Mouse (Mus musculus): ENCODE measurements at regions not wholly inside any gene's neighbourhood (a gene's known extent, or its start where the extent isn't known, plus 50 kb on each side); places are given as distances from the start of the nearest gene placed in this dataset.
A peak's percentile ranks its signal among the peaks of the same experiment; 100 is the strongest.

DNA sequence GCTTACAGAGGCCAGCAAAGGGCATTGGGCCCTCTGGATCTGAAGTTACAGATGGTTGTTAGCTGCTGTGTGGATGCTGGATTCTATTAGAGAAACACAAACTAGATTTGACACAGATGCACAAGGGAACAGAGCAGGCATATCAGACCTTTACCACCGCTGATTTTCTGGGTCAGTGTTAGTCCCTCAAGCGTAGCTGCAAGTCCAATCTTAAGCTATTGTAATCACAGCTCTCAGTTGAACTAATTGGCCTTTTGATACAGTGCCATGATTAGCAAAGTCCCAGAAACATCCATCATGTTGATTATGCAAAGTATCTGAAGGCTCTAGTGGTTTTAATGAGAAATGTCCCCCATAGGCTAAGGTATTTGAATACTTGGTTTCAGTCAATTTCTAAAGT lies 54.2 kb upstream of the Plppr5 start:
- no peak for DNase-seq (ENCODE audit: low read depth, low spot score)

DNA sequence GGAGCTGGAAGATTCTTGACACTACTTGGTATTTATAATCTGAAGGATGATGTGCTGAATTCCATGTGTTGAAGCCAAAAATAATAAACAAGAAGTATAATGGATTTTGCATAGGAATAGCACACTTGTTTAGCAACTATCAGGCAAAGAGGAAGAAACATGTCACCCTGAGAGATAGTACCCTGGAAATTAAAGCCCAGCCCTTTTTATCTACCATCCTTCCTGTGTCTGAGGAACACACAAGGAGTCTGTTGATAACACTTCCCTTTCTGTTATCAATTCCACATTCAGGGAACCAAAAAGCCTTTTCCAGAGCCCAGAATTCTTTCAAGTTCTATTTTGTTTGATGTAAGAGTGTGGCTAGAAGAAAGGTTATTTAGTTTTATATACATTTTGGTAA lies 66.5 kb upstream of the Plppr5 start:
- DNase-seq (ENCODE audit: low read depth, low spot score) = no peak

DNA sequence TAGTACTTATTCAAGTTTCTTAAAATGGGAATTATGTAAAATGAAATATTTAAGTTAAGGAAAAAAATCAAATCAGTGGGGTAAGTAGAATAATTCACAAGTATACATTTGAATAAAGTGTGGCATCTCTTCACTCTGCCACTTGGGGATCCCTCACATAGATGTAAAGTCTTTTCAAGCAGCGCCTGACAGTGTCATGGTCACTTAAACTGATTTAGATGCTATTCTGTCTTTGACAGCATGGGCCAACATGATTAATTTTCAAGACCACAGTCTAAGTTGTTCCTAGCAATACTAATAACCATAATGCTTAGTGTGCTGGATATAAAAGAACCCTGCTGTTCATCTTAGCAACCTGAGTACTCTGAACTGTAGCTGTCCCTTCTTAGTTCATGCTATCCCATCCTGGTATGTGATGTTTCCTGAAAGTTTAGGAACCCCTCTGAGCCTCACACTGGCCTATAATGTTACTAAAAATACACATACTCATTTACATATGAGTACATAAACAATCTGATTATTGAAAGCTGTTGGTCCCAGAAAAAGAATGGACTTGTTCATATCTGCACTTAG lies 68.4 kb upstream of the Plppr5 start:
- no peak for DNase-seq (ENCODE audit: low read depth, low spot score)

DNA sequence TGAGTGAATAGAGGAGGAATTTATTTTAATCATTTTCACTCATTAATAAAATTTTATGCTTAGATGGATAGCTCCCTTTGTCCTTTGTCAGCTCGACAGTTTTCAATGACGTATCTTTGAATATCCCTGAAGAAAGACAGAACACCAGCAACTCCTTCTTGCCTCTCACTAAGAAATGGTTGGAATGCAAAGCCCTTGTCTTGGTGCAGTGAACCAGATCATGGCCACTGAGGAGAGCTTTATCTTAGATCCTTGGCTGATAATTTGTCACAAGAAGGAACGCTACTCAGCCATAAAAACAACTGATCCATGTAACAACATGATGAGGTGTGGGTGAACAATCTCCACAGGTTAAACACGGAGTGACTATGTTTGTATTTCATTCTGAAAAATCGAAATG lies 73.5 kb upstream of the Plppr5 start:
- DNase-seq (ENCODE audit: low read depth, low spot score) = no peak

DNA sequence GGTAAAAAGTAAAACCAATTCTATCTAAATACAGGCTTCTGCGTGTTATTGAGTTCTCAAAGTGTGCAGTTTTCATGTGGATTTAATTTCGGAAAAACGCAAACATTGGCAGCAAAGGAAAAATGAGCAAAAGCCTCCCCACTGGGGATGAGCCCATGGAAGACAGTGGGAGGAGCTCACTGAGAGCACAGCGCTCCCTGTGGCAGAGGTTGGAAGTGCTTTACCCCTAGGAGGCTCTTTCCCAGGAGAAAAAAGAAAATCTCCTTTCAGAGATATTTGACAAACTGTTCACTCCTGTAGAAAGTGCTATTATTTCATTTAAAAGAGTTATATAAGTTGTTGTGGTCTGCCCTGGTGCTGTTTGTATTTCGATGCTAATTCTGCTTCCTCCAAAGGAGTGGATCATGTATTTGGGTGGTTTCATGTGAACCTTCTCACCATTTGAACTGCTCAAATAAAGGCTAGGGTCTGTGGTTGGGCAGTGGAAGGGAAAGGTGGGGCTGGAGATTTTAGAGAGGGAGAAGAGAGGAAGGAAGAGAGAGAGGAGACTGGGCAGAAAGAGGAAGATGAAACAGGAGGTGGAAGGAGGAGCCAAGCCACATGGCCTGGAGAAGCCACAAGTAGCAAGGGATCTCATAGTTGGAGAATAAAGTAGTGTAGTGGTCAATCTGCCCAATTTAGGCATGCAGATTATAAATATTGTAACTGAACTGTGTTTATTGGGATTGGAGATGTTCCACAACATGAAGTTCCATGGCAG lies 76.3 kb upstream of the Plppr5 start:
- DNase-seq (ENCODE audit: low read depth, low spot score) = no peak

DNA sequence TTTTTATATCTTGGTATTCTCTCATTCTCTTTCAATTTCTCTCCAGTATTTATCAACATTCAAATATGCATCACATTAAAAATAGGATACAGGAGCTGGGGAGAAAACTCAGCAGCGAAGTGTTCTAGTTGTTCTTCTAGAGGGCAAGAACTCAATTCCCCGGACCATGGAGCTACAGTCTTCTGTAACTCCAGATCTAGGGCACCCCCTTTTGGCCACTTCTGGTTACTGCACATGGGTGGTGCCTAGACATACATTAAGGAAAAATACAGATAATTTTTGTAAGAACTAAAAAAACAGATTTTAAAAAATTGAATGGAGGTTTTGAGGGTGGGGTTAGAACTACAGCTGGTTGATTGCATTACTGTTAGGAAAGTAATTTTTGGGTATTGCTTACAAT lies 80.5 kb upstream of the Plppr5 start:
- no peak for DNase-seq (ENCODE audit: low read depth, low spot score)

DNA sequence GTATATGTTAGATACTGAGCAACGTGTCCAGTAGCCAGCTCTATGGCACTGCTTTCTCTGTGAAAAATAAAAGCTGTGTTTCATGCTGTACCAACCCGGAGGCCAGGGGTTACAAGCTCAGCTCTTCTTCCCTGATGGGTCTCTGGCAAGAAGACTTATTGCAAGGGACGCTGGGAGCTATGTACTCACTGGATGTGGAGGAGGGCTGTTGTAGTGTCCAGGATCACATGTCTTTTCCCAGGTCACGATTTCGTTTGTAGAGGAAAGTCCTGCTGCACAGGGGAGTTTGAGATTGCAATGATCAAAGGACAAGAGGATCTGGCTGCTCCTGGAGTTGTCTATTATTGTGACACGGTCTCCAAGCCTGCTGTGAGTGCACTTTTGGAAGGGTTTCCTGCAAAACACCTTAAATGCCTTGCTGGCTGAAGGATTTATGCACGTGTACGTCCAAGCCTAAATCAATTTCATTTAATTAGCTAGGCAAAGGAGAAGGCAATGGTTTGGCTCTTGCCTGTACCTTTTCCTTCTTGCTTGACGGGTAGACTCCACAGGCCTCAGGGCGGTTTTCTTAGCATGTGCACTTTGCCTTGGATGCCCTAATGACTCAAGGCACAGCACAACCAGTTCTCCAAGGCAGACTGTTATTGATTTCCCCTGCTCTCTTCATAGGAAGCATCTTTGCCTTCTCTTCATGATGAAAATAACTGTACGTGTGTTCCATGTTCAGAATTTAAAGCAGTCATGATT lies 87.2 kb upstream of the Plppr5 start:
- DNase-seq (ENCODE audit: low read depth, low spot score) = no peak

DNA sequence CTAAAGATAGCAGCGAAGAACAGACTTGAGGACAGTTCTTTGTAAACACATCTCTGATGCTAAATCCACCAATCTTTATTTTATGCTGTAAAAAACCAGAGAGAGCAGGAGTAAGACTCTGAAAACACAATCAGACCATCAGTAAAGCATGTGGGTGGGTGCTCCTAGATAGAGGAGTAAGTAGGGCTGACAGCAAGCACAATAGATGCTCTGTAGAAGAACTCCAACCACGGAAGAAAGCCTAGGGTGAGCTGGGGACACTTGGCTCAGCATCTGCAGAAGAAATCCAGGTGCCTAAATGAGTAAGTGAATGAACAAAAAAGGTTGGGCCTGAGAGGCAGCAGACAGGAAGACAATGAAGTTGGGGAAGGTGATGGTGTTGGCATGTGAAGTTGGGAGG lies 88.3 kb upstream of the Plppr5 start:
- DNase-seq (ENCODE audit: low read depth, low spot score) = no peak

DNA sequence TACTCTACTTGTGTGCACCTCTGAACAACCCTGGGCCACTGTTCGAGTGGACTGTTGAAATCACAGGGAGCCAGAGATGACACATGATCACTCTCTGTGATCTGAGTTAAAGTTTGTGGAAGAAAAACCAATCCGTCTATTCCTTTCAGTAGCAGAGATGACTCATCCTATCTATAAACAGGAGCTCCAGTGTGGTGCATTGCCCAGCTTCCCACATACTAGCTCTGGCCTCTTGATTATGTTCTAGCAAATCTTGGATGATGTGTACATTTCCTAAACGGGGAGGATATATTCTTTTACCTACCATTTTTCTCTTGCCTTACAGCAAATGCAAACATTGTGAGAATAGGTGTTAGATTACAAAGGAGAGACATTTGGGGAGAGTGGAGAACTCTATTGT lies 94.5 kb upstream of the Plppr5 start:
- no peak for DNase-seq (ENCODE audit: low read depth, low spot score)

DNA sequence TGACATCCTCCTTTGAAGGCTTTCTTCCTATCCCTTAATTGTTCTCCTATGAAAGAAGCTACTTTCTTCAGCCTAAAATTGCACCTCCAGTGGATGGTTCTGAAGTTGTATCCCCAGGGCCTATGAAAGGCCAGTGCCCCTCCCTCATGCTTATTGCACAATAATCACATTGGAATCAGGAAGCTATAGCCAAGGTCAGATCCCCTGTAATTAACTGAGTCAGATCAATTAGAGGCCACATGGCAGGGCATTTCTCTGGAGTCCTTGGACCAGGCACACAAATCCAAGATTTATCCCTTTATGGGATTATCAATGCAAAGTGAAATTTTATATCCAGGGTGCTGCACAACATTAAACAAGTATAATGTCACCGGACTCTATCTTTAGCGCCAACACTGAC lies 98.8 kb upstream of the Plppr4 start:
- DNase-seq (ENCODE audit: low read depth, low spot score) = no peak

DNA sequence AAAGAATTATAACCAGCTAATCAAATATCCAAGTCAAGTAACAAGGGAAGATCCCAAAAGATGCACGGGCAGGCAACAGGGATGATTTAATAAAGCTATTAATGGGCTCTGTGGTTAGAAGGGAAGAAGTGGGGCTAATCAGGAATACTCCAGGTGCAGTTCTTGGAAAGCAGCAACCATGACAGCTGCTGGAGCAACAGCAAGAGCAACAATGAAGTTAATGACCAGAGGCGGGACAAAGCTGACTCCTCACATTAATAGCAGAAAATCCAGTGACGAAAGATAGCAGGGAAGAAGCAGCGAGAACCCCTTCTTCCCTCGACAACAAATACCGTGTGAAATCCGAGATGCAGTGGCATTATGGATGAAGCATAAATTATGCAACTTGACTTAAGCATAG lies 89.9 kb upstream of the Plppr4 start:
- no peak for DNase-seq (ENCODE audit: low read depth, low spot score)

DNA sequence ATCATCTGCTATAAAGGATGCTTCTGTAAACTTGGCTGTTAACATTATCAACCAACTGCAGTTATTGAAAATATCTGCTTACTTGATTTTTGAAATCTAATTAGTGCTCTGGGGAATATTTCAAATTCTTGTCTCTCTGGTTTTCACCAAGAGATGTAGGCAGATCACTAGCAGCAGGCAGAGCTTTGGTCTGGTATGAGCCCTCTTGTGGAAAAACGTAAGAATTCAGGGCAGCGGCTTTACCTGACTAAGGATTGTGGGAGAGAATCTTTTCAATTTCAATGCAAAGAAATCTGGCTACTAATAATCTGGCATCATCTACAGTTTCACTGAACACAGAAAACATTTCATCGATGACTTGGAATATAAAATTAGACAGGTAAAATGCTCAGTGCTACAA lies 81.2 kb upstream of the Plppr4 start:
- no peak for DNase-seq (ENCODE audit: low read depth, low spot score)

DNA sequence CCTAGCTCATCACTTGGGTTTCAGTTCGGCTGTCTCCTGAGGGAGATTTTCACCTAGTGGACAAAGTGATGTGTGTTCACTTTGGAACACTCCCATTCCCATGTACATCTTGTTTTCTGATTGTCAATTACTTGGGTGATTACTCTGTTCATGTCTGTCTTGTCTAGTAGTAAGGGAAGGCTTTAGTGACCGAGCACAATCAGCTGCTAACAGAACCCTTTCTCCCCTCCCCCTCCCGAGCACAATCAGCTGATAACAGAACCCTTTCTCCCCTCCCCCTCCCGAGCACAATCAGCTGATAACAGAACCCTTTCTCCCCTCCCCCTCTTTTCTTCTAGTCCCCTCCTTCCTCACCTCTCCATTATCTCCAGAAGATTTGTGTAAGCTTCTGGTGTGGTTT lies 79.6 kb upstream of the Plppr4 start:
- no peak for DNase-seq (ENCODE audit: low read depth, low spot score)

DNA sequence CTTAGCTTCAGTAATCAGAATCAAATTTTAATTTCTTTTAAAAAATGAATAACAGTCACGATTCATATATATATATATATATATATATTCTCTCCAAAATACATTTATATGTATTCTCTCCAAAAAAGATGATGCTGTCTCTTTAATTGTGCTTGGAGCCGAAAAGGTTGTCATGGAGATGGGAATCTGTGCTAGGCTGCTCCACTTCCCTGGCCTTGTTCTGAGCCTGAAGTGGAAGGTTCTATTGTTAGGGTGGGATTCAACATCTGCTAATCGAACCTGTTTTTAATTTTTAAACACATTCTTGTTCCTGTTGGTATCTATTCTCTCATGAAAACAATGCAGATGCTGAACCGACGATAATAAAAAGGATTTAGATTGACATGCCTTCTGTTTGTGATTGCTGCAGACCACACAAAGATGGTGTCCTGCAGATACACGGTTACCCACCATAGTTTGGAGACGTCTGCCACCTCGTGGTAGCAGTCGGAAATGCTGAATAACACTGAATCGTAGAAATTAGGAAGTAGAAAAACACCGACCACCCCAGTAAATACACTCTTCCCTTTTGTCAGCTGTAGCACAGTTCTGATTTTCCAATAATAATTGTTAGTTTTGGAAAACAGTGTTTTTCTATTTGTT lies 77.9 kb upstream of the Plppr4 start:
- DNase-seq (ENCODE audit: low read depth, low spot score) = peak; percentile 73

DNA sequence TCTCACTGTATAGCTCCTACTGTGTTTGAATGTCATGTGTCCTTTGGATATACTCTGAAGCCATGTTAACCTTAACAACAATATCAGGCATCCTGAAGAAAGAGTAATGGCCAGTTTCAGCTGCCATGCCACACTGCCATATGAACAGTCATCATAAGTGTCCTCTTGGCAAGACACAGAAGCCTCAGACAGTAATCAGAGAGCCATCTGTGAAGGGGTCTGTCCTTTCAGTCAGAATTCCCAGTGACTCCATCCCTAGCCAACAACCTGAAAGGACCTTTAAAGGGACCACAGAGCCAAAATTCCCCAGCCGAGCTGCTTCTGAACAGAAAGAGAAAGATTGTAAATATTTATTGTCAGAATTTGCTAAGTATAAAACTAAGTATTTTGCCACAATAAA lies 63.9 kb upstream of the Plppr4 start:
- no peak for DNase-seq (ENCODE audit: low read depth, low spot score)

DNA sequence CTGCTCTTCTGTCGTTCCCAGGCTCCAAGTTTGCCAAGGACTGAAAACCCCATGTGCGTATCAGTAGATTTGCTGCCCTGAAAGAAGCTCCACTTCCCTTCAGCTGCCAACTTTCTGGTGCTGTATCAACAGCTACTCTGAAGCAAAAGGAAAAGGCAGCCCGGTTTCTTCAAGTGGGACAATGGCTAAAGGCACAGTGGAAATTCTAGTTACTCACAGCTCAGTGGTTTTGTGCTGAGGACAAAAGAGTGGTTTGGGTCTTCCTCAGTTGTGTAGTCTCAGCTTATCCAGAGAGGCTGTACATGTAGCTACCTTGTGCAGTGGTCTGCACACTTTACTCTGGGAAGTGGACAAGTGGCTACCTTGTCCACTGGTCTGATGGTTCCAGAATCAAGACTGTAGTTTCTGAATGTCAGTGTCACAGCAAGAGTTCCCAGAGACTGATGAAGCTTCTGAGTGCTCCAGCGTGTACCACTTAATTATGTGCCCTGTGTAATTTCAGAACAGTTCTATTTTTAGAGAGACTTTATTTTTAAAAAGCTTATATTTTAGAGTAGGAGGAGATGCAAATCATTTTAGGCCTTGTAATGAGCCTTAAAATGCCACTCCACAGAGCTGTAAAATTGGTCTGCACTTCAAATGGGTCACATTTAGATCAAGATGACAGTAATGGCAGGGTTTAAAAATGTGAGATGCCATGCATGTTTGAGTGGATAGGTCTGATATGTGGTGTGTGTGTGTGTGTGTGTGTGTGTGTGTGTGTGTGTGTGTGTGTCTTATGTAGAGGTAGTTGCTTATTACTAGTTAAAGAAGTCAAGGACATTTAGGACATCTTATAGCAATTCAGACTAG lies 52.4 kb upstream of the Plppr4 start:
- DNase-seq (ENCODE audit: low read depth, low spot score) = no peak

Measured in brain, embryonic 18.5 days (tissue).